Mouse (Mus musculus): Measurements from ENCODE around the gene Ss18l1.

GRCm38 (mm10) chr2:180098167-180098566 lies 55.9 kb downstream of the Ss18l1 start:
- no peak for TF ChIP-seq TAL1 (IDR thresholded peaks at IDR 0.05; ENCODE audit: low read length)
- no peak for TF ChIP-seq GATA1 (IDR thresholded peaks at IDR 0.05; ENCODE audit: low read length)
